Mouse (Mus musculus): Measurements from ENCODE around the gene Hoxc12.

Hoxc12 gene

GRCm38 (mm10) chr15:102937036-102937666 lies 594 bp downstream of the Hoxc12 start:
- DNase-seq (ENCODE audit: low read depth, low spot score), result no peak

GRCm38 (mm10) chr15:102939256-102940155 lies 2.9 kb downstream of the Hoxc12 start:
- DNase-seq (ENCODE audit: low read depth, low spot score), result no peak

DNA sequence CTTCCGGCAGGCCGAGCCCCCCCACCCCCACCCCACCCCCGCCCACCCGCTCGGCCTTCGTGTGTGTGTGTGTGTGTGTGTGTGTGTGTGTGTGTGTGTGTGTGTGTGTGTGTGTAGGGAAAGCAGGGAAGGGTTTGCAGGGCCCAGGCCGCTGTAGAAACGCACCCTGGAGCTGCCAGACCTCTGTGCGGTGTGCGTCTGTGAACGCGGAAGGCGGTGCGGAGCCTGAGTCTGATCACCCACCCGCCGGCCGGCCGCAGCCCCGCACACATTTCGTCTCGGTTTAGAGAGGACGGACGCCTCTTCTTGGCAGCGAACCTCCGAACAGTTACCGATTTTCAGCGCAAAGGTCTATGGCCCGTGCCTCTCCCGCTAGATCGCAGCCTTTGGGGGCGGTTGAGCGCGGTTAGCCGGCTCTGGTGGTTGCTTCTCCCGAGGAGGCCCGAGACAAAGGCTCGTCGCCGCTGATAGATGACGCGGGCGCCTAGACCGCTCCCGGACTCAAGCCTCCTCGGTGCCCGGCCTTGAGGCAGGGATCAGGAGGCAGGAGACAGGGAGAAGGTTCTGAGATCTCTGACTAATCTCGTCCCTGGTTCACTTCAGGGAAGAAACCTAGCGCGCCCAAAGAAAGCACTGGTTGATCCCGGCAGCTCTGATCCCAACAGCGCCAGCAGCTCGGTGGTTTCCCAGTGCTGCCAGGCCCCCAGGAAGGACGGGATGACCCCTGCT lies 6.3 kb downstream of the Hoxc12 start:
- no peak for DNase-seq (ENCODE audit: low read depth, low spot score)

- DNase-seq (ENCODE audit: low read depth, low spot score), result no peak
These were observed 6.9 kb downstream of the Hoxc12 start for GRCm38 (mm10) chr15:102943468-102943813.

DNA sequence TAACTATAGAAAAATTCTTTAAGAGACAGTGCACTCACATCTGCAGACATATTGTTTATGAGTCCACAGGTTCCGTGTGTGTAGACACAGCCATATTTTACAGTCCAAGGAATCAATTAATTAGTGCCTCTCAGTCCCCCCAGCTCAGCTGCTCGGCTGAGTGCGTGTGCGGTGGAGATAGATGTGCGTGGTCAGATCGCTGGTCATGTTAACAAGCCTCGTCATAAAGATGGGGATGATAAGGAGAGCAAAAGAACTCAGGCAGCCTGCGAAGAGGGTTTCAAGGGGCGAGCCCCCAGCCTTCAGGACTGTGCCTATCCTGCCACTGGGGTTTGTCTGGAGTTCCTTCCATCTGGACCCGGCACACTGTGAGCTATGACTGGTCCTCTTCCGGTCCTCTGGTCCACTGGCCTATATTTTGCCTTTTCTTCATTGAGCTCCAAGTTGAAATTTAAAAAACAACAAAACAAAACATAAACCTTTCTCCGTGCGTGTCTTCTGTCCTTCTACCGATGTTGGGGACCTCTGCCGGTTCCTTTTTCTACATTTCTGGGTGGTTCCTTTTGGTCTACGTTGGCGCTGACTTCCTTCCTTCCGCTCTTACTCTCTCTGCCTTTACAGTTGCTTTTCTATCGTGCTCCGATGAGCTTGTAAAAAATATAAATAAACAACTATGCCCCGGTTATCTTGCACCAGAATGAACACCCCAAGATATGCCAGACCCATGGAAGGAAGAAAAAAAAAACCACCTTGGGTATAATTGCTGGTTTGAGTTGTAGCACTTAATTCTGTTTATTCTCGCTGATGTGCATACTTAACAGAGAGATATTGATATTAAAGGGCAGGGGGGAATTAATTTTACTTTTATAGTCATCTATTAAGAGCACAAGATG lies 8.9 kb downstream of the Hoxc12 start:
- no peak for DNase-seq (ENCODE audit: low read depth, low spot score)

DNA sequence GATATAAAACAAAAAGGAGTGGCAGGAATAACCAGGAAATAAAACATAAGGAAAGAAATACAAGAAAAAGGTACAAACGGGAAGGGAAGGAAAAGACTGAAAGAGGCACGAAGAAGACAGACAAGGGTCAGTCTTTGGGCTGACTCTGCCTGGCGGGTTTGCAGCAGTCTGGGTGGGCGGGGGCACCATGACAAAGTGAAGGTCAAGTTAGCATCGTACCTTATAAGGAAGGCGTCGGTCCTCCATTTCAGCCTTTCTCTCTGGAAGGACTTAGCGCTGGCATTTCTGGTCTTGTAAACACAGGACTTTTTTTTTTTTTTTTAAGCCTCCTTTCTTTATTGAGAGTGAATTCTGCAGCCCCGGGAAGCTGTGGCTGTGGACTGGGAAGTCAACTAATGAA lies 10.7 kb downstream of the Hoxc12 start:
- DNase-seq (ENCODE audit: low read depth, low spot score), result no peak

- no peak for DNase-seq (ENCODE audit: low read depth, low spot score)
These were observed 12.3 kb downstream of the Hoxc12 start for GRCm38 (mm10) chr15:102948842-102949241.

- DNase-seq (ENCODE audit: low read depth, low spot score), result no peak
These were observed 13.1 kb downstream of the Hoxc12 start for GRCm38 (mm10) chr15:102949696-102950095.

GRCm38 (mm10) chr15:102950877-102951276 lies 14.3 kb downstream of the Hoxc12 start:
- no peak for DNase-seq (ENCODE audit: low read depth, low spot score)

DNA sequence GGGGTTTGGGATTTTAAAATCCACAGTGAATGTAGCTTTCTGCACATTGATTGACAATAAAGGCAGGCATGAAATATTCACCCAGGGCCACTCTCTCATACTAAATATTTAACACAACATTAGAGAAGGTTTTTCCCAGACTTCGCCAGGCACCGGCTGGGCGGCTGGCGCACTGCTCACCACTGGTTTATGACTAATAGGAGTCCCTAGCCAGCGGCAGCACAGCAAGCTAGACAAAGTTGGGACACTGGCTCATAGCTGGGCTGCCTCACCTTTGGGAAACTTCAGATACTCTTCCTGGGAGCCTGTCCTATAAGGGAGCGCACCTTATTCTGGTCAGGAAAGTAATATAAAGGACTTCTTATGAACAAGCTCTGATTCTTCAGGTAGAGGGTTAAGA lies 17.0 kb downstream of the Hoxc12 start:
- DNase-seq (ENCODE audit: low read depth, low spot score), result no peak

DNA sequence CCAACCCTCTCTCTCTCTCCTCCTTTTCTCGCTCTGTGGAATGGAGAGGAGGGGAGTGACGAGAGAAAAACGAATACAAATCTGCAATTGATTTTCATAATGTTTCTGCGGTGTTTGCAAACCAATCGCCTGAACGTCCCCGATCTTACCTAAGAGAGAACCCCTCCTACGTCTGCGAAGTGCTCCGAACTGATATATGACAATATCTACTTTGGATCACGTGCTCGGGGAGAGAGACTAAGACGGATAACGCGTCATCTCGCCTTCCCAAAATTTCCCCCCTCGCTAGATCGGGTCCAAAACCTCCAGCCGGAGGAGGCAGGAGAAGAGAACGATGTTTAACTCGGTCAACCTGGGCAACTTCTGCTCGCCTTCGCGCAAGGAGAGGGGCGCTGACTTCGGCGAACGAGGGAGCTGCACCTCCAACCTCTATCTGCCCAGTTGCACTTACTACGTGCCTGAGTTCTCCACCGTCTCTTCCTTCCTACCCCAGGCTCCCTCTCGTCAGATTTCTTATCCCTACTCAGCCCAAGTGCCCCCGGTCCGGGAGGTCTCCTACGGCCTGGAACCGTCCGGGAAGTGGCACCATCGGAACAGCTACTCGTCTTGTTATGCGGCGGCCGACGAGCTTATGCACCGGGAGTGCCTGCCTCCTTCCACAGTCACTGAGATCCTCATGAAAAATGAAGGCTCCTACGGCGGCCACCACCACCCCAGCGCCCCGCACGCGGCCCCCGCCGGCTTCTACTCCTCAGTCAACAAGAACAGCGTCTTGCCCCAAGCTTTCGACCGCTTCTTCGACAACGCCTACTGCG lies 17.8 kb downstream of the Hoxc12 start, which contains the start of gene Hoxc11:
Gene Hoxc11 (plus strand): TSS at position 236 of the 815 bp plus-strand sequence.
- DNase-seq (ENCODE audit: low read depth, low spot score), result peak; percentile 45

GRCm38 (mm10) chr15:102955007-102955382 lies 18.4 kb downstream of the Hoxc12 start:
- DNase-seq (ENCODE audit: low read depth, low spot score), result peak; percentile 40

DNA sequence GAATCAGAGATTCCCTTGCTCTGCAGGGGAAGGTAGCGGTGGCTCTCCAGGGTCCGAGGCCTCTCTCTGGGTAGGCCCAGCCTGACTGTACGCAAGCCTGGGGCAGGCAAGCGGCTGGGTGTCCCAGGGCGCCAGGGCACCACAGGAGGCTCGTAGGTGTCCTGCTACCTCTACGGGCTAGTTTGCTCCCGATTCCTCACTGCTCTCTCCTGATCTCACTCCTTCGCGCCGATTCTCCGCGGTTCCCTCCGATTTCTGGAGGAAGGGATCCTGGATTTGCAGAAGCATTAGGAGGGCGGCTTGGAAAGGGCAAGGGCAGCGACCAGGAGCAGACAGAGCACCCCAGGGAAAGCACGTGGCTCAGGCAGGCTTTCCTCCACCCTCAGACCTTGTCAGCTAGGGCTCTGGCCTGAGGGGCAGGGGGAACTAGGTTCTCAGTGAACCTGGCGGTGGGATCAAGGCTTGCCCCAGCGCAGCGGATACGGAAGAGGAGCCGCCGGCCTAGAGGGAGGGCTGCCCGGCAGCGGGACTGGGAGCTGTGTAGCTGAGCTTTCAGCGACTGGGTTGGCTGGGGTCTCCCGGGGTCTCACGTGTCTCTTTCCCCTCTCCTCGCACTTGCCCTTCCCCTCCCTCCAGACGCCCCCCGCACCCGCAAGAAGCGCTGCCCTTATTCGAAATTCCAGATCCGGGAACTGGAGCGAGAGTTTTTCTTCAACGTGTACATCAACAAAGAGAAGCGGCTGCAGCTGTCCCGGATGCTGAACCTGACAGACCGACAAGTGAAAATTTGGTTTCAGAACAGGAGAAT lies 19.5 kb downstream of the Hoxc12 start:
- peak; percentile 44 for DNase-seq (ENCODE audit: low read depth, low spot score)

- no peak for DNase-seq (ENCODE audit: low read depth, low spot score)
These were observed 20.3 kb downstream of the Hoxc12 start for GRCm38 (mm10) chr15:102956906-102957305.

DNA sequence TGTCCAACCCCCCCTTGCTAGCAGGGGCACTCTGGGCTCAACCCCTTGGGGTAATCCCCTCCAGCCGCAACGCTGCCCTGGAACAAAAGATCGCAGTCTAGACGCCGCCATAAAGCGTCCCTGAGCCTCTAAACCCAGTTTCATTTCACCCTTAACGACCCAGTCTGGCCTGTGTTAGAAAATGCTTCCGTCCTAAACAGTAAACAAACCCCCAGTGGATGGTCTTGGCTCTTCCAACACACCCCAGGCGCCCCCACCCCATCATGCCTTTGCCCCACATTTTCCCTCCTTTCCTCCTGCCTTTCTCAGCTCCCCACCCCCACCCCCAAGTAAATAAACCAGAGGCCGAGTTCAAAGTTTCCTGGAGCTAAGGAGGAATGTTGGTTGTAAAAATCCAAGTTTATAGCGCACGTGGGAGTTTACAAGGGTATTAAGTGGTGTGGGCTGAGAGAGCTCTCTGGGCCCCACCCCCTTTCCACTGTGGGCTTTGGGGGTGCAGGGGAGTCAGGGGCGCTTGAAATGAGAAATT lies 23.2 kb downstream of the Hoxc12 start:
- no peak for DNase-seq (ENCODE audit: low read depth, low spot score)

DNA sequence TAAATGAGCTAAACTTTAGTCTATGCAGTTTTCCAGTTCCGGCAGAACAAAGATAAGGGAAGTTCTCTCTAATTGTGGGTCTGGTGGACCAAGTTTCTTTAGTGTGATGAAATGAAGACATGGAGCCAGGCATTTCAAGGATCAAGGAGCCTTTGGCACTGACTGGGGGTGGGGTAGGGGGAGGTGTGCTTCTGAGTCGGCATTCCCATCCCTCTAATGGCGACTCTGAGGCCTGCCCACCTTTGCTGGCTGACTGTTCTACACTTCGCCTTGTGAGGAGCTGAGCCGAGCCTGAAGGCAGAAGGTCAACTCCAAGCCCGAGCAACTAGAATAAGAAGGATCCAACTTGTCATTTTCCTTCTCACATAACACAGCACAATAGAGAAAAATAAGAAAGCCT lies 25.2 kb downstream of the Hoxc12 start:
- peak; percentile 46 for DNase-seq (ENCODE audit: low read depth, low spot score)

- DNase-seq (ENCODE audit: low read depth, low spot score), result no peak
These were observed 25.9 kb downstream of the Hoxc12 start for GRCm38 (mm10) chr15:102962492-102962891.

GRCm38 (mm10) chr15:102963259-102963658 lies 26.7 kb downstream of the Hoxc12 start:
- no peak for DNase-seq (ENCODE audit: low read depth, low spot score)

Data from skeletal muscle tissue, adult 2 months (tissue).